Mouse (Mus musculus): ENCODE measurements at regions not wholly inside any gene's neighbourhood (a gene's known extent, or its start where the extent isn't known, plus 50 kb on each side); places are given as distances from the start of the nearest gene placed in this dataset.

DNA sequence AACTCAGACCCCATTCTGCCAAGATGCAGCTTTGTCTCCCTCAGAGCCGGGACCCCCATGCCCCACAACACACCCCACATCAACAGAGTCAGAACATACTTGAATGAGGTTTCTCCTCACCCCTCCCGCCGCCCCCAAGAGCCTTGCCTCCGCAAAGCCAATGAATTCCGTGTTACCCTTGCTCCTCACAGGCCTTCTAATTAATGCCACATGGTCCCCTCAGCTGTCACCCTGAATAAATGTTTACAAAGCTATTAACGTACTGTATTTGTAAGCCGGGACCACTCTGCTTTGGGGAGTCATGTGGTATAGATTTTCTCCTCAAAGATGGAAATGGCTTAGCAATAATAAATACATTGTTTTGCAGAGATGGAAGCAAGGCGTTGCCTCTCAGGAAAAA, 140.5 kb upstream of the Tbx3 start:
- no peak for DNase-seq

DNA sequence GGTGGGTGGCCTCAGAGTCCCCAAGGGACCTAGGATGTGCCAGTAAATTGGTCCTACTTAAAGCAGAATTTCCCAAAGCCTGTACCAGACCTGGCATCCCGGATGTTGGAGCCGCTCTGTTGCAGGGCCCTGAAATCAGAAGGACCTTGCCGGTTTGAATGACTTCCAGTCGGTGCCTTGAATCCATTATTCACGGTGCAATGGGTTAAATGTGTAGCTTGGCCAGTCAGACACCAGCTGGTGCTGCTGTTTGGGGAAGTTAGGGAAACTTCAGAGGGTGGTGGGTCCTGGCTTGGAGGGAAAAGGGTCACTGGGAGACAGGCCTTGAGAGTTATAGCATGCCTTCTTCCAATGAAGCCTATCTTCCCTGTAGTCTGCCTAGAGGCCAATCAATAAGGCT, 135.5 kb upstream of the Tbx3 start:
- no peak for DNase-seq

DNA sequence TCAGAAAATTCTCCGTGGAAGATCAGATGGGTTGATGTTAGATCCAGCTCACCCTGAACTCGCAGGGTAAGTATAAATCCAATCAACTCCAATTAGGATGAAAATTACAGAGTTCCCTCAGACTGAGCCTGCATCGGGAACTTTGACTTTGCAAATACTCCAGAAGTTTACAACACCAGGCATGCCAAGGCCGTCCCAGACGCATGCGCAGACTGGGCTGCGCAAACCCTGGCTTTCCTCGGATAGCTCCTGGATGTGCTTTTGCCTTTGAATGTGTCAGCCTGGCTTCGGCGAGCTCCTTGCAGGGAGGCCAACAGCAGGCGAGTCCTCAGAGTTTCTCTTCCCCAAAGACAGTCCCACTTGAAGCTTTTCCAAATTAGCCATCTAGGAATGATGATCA, 127.6 kb upstream of the Tbx3 start:
- DNase-seq: no peak

DNA sequence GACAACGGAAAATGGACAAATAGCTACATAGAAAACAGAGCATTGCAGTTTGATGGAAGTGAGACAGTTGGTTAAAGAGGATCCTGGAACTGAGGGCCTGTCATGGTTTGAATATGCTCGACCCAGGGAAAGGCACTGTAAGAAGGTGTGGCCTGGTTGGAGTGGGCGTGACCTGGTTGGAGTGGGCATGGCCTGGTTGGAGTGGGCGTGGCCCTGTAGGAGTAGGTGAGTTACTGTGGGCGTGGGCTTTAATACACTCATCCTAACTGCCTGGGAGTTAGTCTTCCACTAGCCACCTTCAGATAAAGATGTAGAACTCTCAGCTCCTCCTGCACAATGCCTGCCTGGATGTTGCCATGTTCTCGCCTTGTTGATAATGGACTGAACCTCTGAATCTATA, 126.8 kb upstream of the Tbx3 start:
- DNase-seq: no peak

DNA sequence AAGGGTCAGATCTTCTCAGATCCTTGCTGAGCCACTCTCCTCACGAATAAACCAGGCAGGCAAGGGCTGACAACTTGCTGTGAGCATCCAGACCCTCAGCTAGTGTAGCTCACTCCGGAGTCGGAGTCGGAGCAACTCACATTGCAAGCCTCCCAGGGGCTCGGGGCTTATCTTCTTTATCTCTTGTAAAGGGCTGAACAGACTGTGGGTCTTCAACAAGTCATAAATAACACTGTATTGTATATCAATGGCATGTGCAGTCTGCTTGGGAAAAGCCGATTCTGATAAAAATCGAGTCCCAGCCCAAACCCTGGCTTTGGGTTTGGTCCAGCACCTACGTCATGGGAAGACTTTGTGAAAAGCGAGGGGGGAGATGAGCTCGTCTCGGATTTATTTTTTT, 125.8 kb upstream of the Tbx3 start:
- no peak for DNase-seq

DNA sequence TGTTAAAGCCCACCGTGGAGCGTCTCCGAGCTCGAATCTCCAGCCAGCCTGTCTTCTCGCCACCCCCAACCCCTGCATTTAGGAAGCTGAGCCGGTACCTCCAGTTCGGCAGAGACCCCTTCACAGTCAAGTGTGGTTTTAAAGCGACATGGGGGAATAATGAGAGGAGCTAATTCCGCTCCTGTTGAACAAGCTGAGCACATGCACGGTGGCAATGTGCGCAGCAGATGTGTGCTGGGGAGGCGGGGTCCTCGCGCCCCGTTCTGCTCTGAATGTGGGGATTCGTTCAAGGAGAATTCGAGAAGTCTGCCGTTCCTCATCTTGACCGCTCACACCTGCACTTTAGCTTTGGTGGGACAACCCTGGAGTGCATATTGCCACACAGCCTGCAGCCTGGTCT, 123.4 kb upstream of the Tbx3 start:
- DNase-seq: no peak

DNA sequence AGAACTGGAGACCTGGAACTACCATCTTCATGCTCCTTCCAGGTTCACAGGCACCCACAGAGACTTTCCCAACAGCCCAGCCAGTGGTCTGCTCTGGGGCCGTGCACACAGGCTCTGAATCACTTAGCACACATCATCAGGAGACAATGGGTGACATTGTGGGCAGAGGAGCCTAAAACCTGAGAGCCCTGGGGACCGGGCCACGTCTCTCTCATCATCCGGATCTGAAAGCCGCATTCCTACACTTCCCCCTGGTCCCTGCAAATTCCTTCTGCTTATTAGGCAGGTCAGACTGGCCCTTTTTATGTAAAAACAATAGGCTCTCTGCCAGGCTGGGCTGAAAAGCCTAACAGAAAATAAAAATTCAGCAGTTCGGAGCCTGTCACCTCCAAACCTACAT, 119.6 kb upstream of the Tbx3 start:
- DNase-seq: no peak

DNA sequence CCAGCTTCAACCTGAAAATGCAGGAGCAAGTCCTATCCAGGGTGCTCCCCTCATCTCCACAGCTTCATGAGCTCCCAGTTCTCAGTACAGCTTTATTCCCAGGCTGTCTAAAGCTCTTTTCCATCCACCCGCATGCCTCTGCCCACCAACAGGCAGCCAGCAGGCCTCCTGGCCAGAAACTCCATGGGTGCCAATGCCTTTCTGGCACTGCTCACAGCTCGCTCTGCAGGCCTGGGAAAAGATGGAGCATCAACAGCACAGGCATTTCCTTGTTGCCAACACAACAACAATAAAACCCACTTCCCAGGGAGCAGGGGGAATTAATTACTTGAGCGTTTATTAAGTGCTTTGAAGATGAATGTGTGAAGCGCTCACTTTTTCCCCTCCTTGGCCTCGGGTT, 117.0 kb upstream of the Tbx3 start:
- DNase-seq: no peak

DNA sequence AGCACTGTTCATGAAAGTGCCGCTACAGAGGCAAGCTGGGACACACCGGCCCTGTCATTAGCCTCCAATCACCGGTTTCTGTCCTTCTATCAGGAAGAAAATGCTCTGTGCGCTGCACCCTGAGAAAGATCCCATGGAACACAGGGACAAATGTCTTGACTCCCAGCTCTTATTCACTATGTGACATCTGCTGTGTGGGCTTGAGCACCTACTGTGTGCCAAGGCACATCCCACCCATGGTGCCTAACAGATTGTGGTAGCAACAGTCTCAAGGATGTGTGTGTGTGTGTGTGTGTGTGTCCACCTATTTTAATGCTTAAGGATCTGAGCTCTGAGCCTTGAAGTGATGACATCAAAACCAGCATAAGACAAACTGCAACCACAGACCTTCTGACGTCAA, 113.4 kb upstream of the Tbx3 start:
- no peak for DNase-seq

DNA sequence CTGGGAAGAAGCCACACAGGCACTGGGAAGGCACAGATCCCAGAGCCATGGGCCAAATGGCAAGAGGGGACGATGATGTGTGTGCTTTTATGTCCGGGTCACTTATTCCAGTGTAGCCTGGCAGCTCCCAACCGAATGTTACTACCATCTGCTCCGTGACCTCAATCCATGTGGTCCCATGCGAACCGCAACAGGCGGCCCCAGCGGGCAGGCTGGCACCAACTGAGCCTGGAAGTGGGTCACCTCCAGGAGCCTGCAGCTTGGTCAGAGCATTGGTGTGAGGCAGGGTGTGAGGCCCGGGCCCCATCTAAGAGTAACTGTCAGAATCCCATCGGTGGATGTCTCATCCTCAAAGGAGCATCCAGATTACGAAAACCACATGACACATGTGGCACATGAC, 110.8 kb upstream of the Tbx3 start:
- DNase-seq: no peak

DNA sequence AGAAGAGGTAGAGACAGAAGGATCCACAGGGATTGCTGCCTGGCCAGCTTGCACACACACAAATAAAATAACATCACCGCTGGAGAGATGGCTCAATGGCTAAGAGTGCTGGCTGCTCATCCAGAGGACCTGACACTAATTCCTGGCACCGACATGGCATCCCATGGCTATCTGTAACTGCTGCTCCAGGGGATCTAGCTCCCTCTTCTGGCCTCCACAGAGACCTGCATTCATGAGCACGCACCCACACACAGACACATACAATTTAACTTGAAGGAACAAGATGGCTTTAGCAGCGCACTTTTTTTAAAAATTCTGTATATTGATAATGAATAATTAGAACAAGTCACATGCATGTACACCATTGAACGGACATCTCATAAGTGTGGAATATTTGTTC, 110.1 kb upstream of the Tbx3 start:
- no peak for DNase-seq

DNA sequence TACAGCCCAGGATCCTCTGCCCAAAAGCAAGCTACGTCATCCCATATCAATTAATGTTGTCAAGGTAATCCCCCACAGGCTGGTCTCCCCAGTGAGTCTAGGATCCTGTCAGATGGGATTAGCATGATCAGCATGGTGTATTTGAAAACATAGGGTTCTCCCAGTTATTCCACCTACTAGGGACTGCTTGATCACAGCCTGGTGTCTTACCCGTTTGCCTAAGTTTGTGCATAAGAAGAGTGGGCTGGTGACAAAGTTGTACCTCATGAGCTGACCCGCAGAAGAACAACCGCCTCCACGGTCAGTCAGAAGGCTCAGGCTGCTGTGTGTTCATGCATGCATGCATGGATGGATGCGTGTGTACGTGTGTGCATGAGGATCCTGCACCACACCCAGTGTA, 108.9 kb upstream of the Tbx3 start:
- no peak for DNase-seq

DNA sequence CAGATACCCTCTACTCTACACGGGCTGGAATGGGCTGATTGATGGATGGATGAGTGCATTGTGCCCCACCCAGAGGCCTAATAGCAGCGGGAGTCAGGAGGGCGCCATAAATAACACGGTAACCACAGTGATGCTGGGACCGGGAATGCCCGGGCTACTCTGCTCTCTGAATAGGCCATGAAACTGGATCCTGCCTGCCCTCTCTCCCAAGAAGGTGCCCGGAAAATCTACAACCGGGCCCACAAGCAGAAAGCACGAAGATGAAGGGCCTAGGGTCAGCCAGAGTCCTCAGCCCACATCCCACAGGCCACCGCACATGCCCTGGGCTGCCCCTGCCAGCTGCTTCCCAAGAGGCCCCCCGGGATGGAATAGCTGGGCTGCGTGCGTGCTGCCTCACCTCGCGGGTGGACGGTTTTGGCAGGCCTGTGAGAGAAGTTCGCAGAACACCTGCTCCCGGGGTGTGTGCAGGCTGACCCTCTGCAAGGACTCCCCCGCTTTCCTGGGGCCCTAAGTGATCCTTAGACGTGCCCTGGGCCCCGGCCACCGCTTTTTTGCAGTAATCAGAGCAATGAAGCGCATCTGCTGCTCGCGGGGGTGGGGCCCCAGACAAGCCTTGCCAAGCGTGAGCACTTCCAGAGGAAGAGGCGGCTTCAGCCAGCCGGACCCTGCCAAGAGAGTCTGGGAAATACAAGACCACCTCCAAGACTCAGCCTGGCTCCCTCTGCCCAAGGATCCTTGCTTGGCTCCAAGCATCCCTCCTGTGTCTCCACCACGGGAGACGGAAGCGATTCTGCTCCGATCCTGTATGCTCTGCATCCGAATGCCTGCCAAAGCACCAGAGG, 106.7 kb upstream of the Tbx3 start:
- DNase-seq: no peak

DNA sequence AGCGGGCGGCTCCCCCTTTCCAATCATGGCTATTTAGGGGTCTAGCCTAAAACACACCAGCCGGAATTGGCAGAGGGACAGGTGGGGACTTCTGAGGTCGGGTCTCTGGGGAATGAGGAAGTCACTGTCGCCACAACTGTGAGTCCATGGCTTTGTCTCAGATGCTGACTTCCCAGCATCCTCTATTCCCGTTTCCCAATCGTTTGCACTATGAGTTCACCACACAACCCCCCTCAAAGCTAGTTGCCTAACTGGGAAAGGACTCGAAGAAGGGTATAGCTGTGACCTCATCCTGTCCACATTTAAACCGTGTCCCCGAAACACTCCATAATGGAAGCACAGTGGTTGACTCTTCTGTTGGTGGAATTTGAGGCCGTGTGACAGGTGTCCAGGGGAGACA, 102.8 kb upstream of the Tbx3 start:
- DNase-seq: no peak

DNA sequence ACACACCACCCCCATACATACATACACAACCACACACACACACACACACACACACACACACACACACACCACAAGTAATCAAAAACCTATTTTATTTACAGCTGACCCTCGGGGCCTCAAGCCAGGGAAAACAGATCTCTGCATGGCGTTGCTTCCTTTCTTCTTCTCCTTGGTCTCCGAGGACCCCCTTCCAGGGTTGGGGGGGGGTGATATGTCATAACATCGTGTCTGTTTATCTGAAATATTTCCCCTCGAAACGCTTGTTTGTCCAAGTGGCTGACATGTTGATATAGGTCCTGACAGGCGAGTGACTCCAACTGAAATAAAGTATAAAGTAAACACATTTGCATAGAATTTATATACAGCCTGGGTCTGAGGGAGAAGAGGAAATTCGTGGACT, 100.4 kb upstream of the Tbx3 start:
- no peak for DNase-seq

DNA sequence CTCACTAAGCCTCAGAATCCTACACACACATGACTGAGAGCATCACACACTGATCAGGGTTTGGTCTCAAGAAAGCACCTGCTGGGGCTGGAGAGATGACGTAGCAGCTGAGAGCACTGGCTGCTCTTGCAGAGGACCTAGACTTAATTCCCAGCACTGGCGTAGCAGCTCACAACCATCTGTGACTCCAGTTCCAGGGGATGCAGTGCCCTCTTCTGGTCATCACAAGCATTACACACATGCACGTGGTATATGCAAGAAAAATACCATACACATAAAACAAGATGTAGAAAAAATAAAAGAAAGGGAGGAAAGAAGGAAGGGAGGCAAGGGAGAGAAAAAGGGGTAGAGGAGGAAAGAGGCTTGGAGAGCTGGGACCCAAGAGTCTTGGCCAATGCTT, 98.8 kb upstream of the Tbx3 start:
- DNase-seq: no peak

DNA sequence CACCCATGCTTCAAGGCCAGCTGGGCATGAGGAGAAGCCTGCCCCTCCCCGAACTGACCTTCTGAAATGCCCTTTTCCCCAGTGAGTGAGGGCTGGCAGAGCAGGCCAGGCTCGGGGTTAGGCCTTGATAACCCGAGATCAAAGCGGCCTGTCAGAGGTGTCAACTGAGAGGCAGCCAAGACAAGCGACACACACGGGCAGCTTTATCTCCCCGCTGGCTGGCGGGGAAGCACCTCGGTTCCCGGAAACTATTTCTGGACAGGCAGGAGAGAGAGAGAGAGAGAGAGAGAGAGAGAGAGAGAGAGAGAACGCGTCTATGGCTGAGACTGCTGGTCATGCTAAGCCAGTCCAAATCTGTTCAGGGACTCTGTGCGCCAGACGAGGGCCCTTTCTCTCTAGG, 95.3 kb upstream of the Tbx3 start:
- DNase-seq: peak; percentile 98

DNA sequence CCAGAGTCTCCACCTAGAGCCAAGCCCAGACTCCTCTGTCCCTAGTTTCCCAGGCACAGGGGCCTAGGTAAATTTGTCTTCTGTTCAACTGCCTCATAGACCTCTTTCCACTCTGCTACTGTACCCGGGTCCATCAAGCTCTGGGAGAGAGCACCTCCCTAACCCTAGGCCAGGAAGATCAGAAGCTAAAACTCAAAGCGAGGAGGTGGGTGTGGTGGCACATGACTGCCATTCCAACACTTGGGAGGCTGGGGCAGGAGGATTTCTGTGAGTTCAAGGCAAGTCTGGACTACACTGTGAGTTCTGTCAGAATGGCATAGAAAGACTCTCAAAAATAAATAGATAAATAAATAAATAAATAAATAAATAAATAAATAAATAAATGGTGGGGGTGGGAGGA, 91.2 kb upstream of the Tbx3 start:
- DNase-seq: no peak

DNA sequence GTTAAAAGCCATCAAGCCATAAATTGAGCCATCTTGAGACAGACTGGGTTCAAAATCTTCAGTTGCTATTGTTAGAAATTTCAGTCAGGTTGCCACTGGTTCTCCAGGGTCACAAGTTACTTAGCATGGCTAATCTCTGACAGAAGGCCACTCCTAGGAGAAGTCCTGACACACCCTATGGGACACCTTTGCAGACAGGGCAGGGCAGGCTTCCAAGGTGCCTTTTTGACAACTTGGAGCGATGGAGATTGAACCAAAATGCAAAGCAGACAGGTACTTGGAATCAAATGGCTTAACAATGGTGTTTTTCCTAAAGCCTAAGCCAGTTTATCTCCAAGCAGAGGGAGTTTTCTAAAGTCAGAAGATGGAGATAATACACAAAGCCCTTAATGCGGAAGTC, 90.7 kb upstream of the Tbx3 start:
- DNase-seq: no peak

DNA sequence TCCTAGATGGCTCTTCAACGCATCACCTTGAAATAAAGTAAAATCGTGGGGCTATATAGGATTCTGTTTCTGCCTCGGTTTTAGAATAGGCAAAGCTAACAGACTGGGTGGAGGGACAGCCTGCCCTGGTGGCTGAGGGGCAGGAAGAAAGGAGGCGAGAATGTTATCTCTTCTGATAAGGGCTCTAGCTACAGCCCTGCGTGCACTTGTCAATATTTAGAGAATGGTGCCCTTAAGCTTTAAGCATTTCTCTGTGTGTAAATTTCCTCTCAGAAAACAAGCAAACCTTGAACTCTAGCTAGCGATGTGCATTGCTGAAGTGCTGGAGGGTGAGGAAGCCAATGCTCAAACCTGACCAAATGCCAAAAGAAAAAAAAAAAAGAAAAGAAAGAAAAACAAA, 90.1 kb upstream of the Tbx3 start:
- DNase-seq: no peak

DNA sequence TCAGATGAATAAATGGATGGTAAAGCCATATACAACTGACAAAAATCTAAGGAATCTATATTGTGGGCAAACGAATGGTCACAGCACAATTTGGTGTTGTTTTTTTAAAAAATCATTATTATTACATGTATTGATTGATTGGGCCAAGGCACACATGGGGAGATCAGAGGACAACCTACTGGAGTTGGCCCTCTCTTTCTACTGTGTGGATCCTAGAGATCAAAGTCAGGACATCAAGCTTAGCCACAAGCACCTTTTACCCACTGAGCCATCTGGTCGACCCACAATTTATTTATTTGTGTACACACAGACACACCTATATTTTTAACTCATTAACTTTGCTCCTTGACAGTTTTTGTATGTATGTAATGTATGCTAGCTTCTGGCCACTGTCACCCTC, 89.7 kb upstream of the Tbx3 start:
- DNase-seq: no peak

DNA sequence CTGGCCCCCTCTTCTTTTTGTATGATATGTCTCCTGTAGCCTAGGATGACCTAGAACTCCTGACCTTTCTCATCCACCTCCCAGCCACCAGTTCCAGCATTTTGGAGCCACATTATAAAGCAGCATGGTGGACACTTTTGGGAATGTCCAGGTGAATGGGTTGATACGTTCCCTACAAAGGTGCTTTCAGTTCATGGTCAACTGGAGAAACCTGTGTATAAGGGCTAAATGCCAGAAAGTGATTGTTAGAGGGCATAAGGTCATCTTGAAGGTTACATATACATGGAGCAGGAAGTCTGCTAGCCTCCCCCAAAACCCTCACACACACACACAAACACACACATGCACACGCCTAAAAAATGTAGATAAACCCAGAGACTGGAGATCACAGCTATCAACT, 86.1 kb upstream of the Tbx3 start:
- no peak for DNase-seq

DNA sequence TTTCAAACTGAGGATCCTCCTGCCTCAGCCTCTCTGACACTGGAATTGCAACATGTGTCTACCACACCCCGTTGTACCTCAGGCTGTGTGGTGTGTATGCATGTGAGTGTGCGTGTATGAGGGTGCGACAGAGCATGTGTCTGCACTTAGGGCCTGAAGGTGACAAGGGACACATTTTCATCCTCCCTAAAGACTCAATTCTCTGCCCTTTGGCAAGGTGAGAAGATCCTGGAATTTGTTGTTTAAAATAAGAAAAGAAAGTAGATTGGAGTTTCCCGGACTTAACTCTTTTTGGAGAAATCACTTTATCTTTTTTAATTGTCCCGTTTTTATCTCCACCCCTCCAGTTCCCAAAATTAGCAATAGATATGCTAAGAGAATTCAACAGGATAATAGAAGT, 85.6 kb upstream of the Tbx3 start:
- DNase-seq: no peak

DNA sequence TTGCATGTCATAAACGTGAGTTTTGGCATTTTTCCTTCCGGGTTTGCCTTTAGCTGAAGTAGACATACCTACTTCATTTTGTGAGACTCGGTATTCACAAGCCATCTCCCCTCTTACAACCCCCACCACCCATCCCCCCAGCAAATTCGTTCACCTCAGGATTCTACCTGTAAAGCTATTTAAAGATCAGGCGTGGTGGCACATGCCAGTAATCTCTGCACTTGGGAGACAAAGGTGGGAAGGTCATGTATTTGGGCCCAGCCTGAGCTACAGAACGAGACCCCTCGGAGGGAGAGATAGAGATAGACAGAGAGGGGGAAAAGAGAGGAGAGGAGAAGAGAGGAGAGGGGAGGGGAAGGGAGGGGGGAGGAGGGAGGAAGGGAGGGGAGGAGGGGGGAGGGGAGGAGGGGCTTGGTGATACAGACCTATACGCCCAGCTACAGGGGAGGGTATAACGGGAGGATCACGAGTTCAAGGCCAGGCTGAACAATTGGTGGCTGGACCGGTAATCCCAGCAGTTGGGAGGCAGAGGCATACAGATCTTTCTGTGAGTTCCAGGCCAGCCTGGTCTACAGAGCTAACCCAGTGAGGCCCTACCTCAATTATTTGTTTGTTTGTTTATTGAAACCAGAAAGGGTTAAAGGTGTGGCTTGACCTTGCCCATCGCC, 83.9 kb upstream of the Tbx3 start:
- DNase-seq: no peak

DNA sequence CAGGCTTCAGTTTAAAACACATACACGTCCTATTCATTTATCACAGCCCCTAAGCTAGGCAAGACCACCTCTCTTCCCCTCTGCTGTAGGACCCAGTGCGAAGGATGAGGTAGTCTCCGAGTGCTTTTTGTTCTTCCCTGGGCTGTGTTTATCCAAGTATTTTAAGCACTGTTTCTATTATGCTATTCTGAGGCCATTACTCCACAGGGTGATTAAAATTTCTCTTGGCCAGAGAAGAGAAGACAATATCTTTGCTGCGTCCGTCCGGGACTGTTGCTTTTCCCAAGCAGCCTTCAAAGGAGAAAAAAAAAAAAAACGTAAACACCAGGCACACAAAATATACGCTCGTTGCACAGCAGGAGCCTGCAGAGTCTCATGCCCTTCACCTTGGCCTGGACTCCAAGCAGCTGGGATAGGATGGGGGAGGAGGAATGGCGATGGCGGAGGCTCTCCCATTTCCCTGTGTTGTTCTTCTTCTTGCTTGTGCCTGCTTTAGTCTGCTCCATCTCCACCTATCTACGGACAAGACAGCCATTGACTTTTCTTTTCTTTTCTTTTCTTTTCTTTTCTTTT, 83.1 kb upstream of the Tbx3 start:
- DNase-seq: no peak
